Mouse (Mus musculus) cerebellum, postnatal 4 days (tissue): ENCODE results near the gene Hal.

Experiments used
- DNase-seq, 2 experiments: peaks; one replicate each; pipeline ENCODE4 v3.0.0; 2022; ENCODE audit warnings: low spot score in 2 of 2, mixed read lengths in 1 of 2

The Hal gene

DNA sequence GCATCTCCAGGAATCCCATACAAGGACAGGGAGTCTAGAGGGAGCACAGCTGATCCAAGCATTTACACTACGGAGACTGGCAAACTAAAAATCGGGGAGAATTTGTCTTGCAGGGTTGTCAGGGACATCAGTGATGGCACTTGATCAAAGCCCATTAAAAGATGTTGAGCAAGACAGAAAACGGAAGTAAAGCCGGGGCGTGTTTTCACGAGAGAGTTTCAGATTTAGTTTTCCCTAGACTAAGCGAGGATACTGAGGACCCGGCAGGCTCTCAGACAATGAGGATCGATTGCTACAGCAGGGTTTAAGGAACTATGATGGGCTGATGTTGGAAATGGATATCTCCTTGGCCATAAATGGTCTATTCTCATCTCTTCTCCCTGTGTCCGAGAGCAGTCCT lies 78.5 kb downstream of the Hal start:
- DNase-seq, result no peak

DNA sequence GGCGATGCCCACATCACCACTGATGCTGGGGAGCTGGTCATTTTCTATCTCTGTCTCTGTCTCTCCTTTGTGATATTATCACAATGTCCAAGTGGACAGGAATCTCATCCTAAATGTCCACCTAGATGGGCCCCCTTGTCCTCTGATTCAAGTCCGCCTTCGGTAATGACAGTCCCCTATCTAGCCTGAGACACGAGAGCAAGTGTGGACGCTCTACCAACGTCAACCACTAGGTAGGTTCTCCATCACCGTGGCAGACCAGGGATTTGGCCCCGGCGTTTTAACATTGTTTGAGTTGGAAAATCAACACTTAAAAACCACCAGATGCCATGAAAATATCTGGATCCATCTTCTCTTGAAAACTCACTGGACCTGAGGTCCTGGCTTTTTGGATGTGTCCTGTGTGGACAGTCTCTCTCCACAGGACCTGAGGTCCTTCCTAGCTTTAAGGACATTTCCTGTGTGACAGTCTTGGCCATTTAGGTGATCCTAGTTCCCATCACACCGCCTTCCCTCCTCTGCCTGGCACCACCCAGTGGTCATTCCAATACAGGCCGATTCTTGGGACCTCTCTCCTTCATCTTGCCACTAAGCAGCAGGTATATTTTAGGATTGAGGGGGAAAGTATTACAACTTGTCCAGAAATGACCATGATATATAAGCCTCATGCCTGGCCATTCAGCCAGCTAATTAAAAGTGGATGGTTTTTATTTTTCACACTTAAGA lies 79.4 kb downstream of the Hal start:
- no peak for DNase-seq

DNA sequence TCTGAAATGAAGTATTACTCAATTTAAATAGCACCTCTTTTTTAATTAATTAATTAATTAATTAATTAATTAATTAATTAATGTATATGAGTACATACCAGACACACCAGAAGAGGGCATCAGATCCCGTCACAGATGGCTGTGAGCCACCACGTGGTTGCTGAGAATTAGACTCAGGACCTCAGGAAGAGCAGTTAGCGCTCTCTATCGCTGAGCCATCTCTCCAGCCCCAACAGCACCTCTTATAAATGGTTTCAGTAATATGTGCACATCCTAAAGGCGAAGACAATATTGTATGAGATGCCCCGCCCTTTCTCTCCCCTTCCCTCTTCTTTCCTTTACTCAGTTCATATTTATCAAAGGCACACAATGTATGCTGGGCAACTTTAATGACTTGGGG lies 80.1 kb downstream of the Hal start:
- no peak for DNase-seq
